Mouse (Mus musculus): ENCODE data around the gene Cd300lg.

DNA sequence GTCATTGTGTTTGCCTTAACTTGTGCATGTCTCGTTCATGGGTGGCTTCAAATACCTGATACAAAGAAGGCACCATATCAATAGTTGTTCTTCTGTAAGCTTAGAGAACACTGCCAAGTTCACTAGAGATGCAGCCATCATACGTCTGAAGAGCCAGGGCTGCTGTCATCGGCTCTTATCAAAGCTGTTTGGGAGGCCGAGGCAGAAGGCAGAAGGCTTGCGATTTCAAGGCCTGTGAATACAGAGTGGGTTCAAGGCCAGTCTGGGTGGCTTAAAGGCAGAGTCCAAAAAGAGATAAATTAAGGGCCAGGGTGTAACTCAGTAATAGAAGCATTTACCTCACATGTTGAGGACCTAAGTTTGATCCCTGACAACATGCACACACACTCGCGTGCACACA lies 5.0 kb upstream of the Cd300lg start:
- no peak for TF ChIP-seq CTCF (IDR thresholded peaks at IDR 0.05)
- no peak for TF ChIP-seq POLR2A (IDR thresholded peaks at IDR 0.05; ENCODE audit: insufficient read depth, low read depth, low read length)
- no peak for TF ChIP-seq EP300 (IDR thresholded peaks at IDR 0.05; ENCODE audit: insufficient read depth, low read depth, low read length)

Data from heart, adult 2 months (tissue).